Mouse (Mus musculus): Measurements from ENCODE around the gene Tmem26. TPM values are rescaled to one million over a fixed set of nuclear protein-coding genes. Genes with fewer than 3 reads are reported as not detected.

Tmem26 gene
- polyA plus RNA-seq, 1 experiment from 2014 or later = 42.0 TPM

GRCm38 (mm10) chr10:68812699-68813098, 89.3 kb downstream of the Tmem26 start:
- Histone ChIP-seq H3K9ac (replicated peaks) (no peak overlapping the region), H3K27me3 (no peaks in the 10 kb centered on the region), H3K36me3 (no peaks in the 10 kb centered on the region), H3K27ac (no peak overlapping the region), H3K9me3 (0 out of 2 replicates have a peak, but pooled peaks cover 3% of the 10 kb centered on the region), H3K4me3 (replicated peaks) (no peak overlapping the region), H3K4me1 (replicated peaks) (no peaks in the 10 kb centered on the region), H3K4me2 (no peak overlapping the region)
- WGBS = 90% methylated on average over 12 of the region's 12 CpGs
- ATAC-seq (ENCODE audit: insufficient number of reproducible peaks, insufficient read depth, low FRiP score, low TSS enrichment, low read depth) = no peak

GRCm38 (mm10) chr10:68817281-68817680, 93.8 kb downstream of the Tmem26 start:
- 37% methylated on average over 4 of the region's 4 CpGs for WGBS
- no peak for ATAC-seq (ENCODE audit: insufficient number of reproducible peaks, insufficient read depth, low FRiP score, low TSS enrichment, low read depth)
- no peak overlapping the region for H3K4me2 ChIP-seq
- H3K9me3 ChIP-seq = no peaks in the 10 kb centered on the region
- no peaks in the 10 kb centered on the region for H3K4me1 ChIP-seq (replicated peaks)
- no peak overlapping the region for H3K9ac ChIP-seq (replicated peaks)
- H3K4me3 ChIP-seq (replicated peaks) = no peak overlapping the region
- no peak overlapping the region for H3K27ac ChIP-seq
- H3K27me3 ChIP-seq = no peaks in the 10 kb centered on the region
- H3K36me3 ChIP-seq = no peaks in the 10 kb centered on the region

- H3K9me3 ChIP-seq = no peaks in the 10 kb centered on the region
- H3K9ac ChIP-seq (replicated peaks) = no peak overlapping the region
- WGBS = 66% methylated on average over 10 of the region's 10 CpGs
- H3K4me1 ChIP-seq (replicated peaks) = no peaks in the 10 kb centered on the region
- H3K36me3 ChIP-seq = no peaks in the 10 kb centered on the region
- ATAC-seq (ENCODE audit: insufficient number of reproducible peaks, insufficient read depth, low FRiP score, low TSS enrichment, low read depth) = no peak
- H3K4me3 ChIP-seq (replicated peaks) = no peak overlapping the region
- no peaks in the 10 kb centered on the region for H3K27me3 ChIP-seq
- no peak overlapping the region for H3K27ac ChIP-seq
- no peak overlapping the region for H3K4me2 ChIP-seq
Observed at GRCm38 (mm10) chr10:68818065-68818759, 94.8 kb downstream of the Tmem26 start.

- Histone ChIP-seq H3K4me3 (replicated peaks) (no peak overlapping the region), H3K27ac (no peak overlapping the region), H3K27me3 (no peaks in the 10 kb centered on the region), H3K4me2 (no peak overlapping the region), H3K4me1 (replicated peaks) (no peaks in the 10 kb centered on the region), H3K36me3 (no peaks in the 10 kb centered on the region), H3K9me3 (no peaks in the 10 kb centered on the region), H3K9ac (replicated peaks) (no peak overlapping the region)
- ATAC-seq (ENCODE audit: insufficient number of reproducible peaks, insufficient read depth, low FRiP score, low TSS enrichment, low read depth) = no peak
- WGBS = 91% methylated on average over 4 of the region's 4 CpGs
Observed at GRCm38 (mm10) chr10:68824519-68824918, 101.1 kb downstream of the Tmem26 start.

Other genes with a start within 250 kb of the Tmem26 start
- 1.6 and 1.9 TPM in 2 replicates for gene Cabcoco1, start 181.8 kb upstream of the Tmem26 start, polyA plus RNA-seq (2016; fragmentation: Nextera tagmentation; extraction: Ambion mirVana)